Mouse (Mus musculus) lung, adult 2 months (tissue): ENCODE results near the gene Ropn1l.

Experiments used
- CTCF ChIP-seq: fragments of 200-500 bp; IDR thresholded peaks from 2 replicates; pipeline ENCODE4 v1.5.1; 2011; ENCODE audit warnings: mild to moderate bottlenecking, low read length, control low read depth; ENCODE audit not compliant: insufficient read depth
- POLR2A ChIP-seq: fragments of 200-500 bp; IDR thresholded peaks from 2 replicates; pipeline ENCODE4 v1.6.1; 2011; ENCODE audit warnings: low read depth, mild to moderate bottlenecking, control low read depth, low read length, borderline replicate concordance; ENCODE audit errors: extremely low read depth

DNA sequence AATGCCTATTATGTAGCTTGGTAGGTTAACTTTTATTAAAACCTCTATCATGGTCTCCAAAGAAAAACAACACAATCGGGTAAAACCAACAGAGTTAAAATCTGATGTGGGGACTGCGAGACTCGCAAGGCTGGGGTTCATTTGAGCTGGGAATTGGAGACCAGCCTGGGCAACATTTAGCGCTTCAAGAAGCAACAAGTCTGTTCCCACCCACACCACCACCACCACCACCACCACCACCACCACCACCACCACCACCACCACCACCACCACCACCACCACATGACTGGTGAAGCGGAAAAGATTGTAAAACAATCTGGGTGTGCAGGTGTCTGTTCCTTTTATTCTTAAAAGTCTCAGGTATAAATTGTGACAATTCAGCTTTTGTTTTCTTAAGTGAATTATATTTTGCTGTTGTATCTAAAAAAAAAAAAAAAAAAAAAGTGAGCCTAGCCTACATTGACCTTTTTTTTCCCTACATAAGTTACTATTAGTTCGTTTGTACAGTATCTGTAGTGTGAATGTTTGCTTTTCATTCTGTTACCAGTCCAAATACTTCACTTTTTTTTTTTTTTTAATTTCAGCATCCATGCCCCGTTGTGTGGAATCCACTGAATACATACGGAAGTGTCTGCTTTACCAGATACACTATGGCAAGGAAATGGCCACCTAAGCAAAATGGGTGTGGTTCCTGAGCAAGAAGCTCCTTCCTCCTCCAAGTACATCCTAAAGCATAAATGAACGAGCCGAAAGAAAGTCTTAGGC lies 741 bp upstream of the Ropn1l start:
- TF ChIP-seq POLR2A (no peak), CTCF (no peak)
